Mouse (Mus musculus) frontal cortex, postnatal 25 days (tissue): ENCODE measurements around the gene Cox17.
"Not testable (repeated sequence)": the region's sequence is repeated elsewhere in the genome, so short reads cannot be mapped to it uniquely, and the experiment has no call there.

Experiments used
- DNase-seq, 2 experiments: peaks; one replicate each; pipeline ENCODE4 v3.0.0; 2022; ENCODE audit warnings: low spot score in 2 of 2

Gene Cox17

DNA sequence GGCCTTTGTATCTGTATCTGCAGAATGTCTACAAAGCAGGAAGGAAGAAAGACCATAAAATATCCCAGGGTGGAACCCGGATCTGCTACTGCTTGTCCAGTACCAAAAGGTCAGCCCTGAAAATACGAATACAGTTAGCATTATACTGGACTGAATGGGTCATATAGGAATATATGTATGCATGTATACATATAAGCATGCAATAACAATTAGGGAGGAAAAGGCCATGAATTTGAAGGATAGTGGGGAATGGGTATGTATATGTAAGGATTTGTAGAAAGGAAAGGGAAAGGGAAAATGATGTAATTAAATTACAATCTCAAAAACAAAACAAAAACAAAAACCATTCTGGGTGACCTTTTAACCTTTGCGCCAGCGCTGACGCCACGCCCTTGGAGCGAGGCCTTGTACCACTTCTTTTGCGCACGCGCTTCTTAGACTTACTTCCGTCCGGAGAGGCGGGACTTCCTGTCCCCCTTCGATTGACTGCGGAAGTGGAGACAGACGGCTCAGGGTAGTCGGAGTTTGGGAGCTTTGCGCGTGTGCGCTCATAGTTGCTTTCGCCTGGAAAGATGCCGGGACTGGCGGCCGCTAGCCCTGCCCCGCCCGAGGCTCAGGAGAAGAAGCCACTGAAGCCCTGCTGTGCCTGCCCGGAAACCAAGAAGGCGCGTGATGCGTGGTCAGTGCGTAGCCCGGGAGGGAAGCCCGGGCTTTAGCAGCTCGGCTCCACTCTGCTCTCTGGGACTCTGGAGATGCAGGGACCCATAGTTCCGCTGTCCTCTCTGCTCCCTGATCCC, at the start of gene Cox17, which contains the start of gene Gm21987:
Gene Cox17, plus strand, starts transcription at position 463 of the 797 bp plus-strand sequence.
Gene Gm21987, plus strand, starts transcription at position 512 of the 797 bp plus-strand sequence.
- peak; percentile 86 to 88 for DNase-seq

DNA sequence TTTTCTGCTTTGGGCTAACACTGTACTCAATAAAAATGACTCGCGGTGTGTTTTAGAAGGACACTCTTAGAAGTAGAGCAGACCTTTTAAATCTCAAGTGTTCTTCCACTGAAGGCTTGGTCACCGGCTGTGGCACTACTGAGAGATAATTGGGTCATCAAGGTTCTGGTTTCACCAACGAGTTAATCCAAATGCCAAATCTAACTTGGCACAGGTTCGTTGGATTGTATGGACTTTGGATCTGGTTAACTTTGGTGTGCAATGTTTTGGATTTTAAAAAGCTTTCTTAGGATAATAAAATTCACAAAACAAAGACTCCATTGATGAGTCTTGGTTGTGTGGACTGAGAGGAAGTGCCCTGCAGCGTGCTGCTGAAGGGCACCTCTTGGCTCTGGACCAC, 48.4 kb upstream of the Cox17 start:
- no peak for DNase-seq

DNA sequence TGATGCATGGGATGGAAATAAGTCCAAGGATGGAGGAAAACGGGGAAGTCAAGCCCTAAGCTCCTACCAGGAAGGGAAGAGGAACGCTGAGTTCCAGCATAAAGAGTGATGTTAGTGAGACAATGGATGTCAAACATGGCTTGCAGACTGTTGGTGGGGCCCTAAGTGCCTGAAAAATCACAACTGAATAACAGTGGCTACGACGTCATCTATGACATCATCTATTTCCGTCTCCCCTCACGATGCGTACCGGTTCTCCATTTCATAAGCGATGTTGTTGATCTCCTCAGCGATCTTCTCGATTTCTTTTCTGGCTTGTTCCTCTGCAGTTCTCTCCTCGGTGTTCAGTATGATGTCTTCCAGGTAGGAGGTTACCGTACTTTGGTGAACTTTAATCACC, 44.4 kb upstream of the Cox17 start:
- no peak for DNase-seq

DNA sequence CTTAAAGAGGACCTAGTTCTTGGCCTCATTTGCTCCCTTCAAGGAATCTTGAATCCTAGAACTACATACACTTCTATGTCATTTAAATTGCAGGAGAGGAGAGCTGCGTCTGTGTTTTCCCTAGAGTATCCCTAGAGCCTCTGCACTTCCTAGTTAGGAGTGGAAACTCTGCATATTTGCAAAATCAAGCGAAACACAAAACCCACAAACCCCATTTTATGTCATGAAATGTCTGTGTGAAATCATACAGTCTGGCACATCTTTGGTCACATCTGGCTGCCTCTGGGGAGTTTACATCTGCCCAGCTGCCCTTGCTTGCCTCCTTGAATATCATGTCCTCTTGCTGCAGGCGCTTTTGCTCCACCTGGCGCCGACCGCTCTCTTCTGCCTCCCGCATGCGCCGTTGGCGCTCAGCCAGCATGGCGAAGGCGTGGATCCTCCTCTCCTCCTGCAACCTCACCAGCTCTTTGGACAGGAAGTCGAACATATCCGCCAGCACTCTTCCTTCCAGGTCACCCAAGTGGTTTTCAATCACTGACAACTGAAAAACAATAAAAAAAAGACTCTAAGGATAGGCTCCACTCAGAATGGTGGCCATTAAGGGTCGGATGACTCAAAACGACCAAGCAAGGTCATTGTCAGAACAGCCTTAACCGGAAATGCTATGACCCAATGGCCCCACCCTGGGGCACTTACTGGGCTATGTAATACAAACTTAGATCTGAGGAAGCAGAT, 42.2 kb upstream of the Cox17 start:
- DNase-seq: no peak

DNA sequence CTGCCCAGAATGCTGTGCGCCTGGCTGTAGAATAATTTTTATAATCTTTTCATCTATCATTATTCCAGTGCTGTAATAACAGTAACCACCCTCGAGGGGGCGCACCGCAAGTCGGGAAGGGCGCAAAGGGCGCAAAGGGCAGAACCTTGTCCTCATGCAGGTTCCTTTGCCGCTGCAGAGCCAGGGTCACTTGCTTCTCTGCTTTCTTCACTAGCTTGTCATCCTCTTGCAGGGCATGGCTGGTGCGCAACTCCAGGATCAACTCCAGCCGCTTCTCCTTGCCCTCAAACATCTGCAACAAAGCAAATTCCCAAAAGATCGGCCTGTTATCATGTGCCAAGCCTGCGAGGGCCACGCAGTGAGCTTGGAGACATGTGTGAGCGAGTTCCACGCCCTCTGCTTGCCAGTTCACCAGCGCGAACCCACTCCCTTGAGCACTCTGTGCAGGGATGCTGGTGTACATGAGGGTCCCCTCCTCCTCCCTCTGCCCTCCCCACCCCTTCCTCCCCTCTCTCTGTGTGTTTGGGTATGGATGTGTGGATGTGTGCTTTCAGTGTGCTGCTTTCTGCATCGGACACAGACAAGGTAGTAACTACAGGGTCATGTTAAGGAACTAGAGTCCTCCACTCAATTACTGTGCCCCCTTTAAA, 40.1 kb upstream of the Cox17 start:
- no peak for DNase-seq

DNA sequence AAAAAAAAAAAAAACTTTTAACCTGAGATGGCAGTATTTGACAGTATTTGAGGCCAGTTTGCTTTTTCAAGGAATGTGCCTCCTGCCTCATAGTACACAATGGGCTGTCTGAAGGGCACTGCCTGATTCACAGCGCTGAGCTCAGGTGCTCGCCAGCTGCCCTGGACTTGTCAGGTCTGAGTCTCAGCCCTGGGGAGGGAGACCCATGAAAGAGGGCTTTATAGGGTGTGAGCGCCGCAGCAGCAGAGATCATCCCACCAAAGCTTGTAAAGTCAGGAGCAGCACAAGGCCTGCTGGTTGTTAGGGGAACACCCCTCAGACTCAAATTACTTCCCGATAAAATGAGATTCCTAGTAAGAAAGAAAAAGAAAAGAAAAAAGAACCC, 39.6 kb upstream of the Cox17 start:
- no peak for DNase-seq

DNA sequence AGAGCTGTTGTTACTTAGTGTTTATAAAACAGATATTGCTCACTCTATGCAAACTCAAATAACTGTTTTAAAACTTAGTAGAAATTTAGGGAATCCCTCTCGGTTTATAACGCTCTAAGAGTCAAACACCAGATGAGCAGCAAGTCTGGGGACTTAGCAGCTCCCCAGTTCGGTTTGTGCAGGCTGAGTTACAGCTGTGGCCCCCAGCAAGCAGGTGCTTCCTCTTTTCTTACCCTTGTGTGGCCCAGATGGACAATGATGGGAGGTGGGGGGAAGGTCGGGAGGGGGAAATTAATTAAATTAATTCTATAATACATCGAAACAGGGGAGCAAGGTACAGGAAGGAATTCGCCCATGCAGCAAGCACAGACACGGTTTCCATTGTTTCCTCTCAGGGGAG, 39.1 kb upstream of the Cox17 start:
- no peak for DNase-seq

DNA sequence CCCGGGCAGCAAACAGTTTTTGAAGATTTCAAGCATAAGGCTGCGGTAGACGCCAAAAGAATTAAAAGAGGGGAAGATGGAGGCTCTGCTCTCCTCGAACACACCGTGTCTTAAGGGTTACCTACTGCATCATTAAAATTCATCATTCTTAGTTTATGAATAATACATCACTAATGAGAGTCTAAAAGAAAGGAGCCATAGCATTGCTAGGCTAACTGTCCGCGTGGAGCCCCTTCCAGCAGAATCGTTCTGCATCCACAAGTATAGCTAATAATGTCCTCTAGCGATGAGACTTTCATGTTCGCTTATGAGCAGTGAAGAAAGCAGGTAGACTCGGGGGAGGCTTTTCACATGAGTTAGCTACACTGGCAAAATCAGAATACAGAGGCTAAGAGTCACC, 38.6 kb upstream of the Cox17 start:
- DNase-seq: no peak

DNA sequence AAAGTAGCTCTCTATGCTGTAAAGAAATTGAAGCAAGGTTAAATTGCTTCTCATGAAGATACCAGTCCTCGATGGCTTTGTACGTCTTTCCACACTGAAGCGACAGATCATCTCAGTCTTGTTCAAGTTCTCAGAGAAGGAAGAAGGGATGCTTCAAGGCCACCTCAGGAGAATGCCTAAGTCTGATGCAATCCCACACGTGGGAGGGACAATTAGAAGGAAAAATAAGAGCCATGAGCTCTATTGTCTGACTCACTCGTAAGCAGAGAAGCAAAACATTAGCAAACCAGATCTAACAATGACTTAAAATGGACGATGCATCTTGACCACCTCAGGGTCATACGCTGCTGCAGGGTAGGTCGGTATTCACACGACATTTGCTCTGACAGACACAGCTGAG, 28.3 kb upstream of the Cox17 start:
- no peak for DNase-seq

DNA sequence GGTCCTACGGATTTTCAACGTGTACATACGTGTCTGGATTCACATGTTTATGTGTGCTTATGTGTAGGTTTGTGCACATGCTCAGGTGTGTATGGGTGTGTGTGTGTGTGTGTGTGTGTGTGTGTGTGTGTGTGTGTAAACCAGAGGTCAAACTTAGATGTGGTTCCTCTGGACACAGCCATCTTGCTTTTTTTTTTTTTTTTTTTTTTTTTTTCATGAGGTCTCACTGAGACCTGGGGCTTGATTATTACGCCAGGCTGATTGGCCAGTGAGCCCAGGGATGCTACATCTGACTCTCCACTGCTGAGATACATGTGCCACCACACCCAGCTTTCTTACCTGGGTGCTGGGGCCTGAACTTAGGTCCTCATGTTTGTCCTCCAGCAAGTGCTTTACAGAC, 27.7 kb upstream of the Cox17 start:
- no peak for DNase-seq

DNA sequence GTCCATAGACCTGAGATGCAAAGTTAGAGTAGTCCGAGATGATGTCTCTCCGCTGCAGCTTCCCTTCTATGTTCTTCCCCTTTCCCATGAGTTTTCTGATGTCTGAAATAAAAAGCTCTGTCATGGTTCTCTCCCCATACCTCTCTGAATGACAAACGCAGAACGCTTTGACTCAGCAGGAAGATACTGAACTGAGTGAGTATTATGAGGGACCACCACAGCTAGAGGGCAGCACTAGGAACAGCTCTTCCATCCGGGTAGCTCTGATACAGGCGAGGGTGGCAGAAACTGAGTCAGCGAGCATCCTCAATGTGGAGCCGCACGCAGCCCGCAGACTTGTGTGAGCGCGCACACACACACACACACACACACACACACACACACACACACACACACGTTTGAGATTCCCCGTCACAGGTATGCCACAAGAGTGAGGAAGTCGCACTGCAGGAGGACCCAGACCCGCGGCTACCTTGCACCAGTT, 25.3 kb upstream of the Cox17 start:
- DNase-seq: peak; percentile 34 to 48

DNA sequence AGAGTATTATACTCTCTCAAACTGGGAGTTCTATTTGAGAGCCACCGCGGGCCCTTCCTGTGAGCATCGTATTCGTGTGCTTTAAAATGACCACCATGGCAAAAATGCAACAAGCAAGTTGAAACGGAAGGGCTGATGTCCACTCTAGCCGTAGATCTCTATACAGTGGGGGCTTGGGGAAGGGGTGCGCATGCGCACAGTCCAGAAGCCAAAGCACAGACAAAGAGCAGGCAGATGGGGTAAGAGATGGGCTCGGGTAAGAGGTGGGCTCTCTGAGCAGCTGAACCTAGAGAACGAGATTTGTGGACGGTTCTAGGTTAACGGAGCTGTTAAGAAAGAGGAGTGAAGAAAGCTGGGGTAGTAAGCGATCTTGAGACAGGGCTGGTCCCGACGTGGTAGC, 22.5 kb upstream of the Cox17 start:
- no peak for DNase-seq

DNA sequence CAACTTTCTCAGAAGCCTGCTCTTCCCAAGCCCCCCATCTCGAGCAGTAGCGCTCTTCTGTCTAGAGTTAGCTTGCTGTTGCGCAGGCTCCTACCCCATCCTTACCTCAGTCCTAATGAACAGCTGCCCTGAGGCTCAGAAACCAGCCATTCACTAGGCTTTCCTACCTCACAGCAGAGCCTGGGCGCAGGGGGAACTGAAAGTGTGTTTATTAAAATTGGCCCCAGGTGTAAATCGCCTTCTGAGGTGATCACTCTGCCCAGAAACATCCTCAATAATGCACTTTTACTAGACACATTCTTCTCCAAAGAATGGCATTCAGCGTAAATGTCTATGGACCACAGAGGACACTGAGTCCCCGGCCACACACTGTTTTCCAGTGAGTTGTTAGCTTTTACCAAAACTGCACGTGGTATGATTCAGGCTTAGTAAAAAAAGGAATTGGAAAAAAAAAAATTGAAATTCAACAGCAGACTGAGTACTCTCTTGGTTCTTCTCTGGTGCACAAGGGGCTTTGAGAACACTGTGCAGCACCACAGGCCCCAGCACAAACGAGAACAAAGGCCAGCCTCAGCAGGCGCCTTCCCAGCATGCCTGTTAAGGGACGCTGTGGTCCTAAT, 19.9 kb upstream of the Cox17 start:
- DNase-seq: no peak

DNA sequence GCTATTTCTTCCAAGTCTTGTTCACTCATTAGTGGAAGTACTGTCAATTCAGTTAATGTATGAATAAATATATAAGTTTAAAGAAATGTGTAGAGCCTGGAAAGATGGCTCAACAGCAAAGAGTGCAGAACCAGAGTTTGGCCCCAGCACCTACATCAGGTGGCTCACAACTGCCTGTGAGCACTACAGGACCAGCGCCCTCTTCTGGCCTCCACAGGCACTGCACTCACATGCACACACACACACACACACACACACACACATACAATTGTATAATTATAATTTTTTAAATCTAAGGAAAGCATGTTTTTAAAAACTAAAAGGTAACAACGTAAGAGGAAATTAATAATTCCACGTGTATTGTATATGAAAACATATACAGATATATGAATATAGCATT, 17.5 kb upstream of the Cox17 start:
- DNase-seq: no peak

DNA sequence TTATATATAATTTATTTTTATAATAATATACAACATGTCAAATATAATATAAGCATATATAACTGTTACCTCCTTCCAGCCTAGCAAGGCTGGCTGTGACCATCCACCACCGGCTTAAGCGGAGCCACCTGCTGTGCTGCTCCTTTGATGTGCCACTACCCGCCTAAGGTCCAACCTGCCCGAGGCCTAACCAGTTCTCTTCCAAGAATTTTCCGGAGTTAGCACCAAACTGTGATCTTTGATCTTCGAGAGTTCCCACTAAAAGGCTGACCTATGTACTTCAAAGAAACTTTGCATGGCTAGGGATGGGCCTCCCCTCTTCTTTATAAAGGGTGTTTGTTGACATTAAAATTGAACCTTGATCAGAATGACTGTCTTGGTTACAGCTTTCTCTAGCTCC, 12.4 kb upstream of the Cox17 start:
- DNase-seq: no peak

DNA sequence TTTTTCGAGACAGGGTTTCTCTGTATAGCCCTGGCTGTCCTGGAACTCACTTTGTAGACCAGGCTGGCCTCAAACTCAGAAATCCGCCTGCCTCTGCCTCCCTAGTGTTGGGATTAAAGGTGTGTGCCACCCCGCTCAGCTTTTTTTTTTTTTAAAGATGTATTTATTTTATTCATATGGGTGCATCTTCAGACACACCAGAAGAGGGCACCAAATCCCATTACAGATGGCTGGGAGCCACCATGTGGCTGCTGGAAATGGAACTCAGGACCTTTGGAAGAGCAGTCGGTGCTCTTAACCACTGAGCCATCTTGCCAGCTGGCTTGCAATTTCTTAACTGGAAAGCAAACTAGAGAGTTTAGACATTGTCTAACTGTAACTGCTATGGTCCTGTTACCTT, 8.7 kb upstream of the Cox17 start:
- not testable (repeated sequence) for DNase-seq

DNA sequence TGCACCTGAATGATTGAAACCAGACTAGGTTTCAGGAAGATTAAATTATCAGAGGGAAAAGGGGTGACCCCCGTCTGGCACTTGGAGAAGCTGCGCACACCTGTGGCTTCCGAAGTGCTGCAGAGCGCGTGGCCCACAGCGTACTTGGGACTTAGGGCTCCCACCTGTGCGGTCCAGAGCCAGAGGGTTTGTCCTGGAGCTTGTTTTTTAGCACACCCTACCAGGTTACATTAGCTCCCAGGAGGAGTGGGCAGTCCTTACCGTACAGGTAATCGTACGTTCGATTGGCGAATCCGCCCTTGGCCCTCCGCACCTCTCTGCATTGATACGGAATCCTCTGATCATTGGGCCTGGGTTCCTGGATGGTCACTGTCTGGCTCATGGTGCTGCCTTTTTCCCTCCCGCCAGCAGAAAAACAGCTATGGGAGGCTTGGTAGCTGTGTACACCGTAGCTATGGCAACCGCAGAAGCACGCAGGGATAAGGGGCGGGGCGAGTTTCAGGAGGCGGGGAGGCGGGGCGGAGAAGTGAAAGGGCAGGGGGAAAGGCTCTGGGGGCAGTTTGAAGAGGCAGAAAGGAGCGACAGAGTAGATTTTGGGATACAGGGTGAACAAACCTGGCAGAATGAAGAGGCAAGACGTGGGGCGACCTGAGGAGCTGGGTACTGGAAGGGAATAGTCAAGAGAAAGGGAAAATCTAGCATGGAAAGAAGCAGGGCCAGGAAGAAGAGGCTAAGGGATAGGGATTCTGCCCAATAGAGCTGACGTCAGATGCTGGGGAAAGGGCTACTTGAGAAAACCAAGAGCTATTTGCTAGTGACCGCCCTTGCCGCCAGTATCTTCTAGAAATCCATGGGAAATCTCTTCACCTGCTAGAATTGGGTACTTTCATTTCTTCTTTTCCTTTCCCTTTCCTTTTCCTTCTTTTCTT, 5.1 kb upstream of the Cox17 start, which contains the start of gene Maats1:
Gene Maats1, minus strand, starts transcription at position 748 of the 929 bp plus-strand sequence.
- DNase-seq: peak; percentile 20 to 59

DNA sequence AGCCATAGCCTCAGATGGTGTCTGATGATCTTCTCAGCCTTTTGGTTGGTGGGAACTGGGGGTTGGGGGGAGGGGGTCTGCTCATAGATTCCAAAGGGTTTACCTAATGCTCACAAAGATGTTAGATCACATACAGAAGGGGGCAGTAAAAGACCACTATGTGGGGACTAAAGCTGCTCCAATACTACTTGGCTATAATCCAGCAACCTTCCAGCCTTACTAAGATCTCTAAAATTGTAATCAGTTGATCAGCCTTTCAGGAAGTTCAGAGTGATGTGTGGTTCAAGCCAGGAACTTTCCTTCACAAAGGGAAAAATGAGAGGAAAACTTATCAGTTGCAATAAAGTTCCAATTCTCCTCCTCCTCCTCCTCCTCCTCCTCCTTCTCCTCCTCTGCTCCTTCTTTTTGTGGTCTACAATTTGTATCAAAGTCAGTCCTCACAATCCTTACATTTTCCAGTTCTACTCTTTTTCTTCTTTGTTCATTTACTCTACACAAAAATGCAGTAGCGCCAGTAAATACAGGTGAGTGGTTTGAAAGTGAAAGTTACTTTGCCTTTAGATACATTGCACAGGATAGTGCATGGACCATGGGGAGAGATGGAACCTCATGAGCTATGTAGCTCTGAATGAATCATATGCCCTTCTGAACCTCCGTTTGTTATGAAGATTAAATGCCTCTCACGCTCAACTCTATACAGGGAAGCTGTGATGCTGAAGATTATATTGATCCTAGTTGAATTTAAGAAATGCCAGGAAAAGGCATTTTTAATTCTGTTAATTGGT, 1.7 kb upstream of the Cox17 start:
- no peak for DNase-seq

DNA sequence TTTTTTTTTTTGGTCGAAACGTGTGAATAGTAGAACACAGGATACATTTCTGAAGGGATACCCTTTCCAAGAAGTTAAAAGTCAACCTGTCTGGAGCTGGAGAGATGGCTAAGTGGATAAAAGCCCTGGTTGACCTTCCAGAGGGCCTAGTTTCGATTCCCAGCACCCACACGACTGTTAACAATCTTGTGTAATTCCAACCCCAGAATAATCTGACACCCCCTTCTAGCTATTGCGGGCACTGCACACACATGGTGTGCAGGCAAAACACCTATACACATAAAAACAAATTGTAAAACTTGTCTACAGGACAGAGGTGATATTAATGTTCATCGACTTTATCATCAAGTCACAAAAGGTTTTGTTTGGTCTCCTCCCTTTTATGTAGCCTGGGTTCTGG, 797 bp downstream of the Cox17 start:
- no peak for DNase-seq

DNA sequence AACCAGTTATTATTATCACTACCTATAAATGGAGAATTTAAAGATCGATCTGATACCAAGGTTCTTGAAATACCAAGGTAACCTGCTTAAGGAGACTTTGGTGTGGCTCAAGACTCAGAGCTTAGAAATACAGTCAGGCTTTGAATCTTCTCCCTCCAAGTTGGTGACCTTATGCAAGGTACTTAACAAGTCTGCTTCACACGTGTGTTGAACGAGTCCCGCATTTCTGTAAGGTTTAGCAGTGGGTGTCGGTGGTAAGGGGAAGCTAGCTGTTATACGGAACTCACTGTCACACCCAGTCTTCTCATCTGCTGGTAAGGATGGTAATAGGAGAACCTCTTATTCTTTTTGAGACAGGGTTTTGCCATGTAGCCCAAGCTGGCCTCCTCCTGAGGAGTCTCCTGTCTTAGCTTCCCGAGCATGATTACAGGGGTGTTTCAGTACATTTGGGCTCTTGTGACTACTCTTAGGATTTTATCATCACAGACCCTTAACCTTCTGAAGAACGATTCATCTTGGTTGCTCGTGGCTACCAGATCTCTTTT, 1.5 kb downstream of the Cox17 start:
- no peak for DNase-seq
